Mouse (Mus musculus) kidney, embryonic 14.5 days (tissue): ENCODE results near the gene Mroh7. TPM values are rescaled to one million over a fixed set of nuclear protein-coding genes. Genes with fewer than 3 reads are reported as not detected.
"Not testable (repeated sequence)": the region's sequence is repeated elsewhere in the genome, so short reads cannot be mapped to it uniquely, and the experiment has no call there.

ENCODE experiments used
- ATAC-seq: fragments of 200-750 bp; cut with Nextera tagmentation; 2 replicates; pipeline ENCODE4 v1.8.0; 2017; ENCODE audit warnings: moderate number of reproducible peaks, mild to moderate bottlenecking, moderate TSS enrichment, moderate library complexity; ENCODE audit not compliant: low FRiP score, low TSS enrichment
- H3K27ac ChIP-seq: fragments of 300-500 bp; sonication (generic); 2 replicates; pipeline ENCODE4 v1.5.1; 2014; ENCODE audit warnings: low read depth, mild to moderate bottlenecking, low read length, moderate library complexity, mixed read lengths
- H3K27me3 ChIP-seq: fragments of 300-500 bp; sonication (generic); 2 replicates; pipeline ENCODE4 v1.6.1; 2014; ENCODE audit warnings: mild to moderate bottlenecking, low read length; ENCODE audit not compliant: control insufficient read depth, insufficient read depth
- H3K36me3 ChIP-seq: fragments of 300-500 bp; sonication (generic); 2 replicates; pipeline ENCODE4 v1.6.1; 2014; ENCODE audit warnings: low read length, mixed read lengths; ENCODE audit not compliant: control insufficient read depth, insufficient read depth
- H3K4me1 ChIP-seq: fragments of 300-500 bp; sonication (generic); 2 replicates; pipeline ENCODE4 v1.6.1; 2014; ENCODE audit warnings: low read length, mixed read lengths; ENCODE audit not compliant: control insufficient read depth, insufficient read depth
- H3K4me2 ChIP-seq: fragments of 300-500 bp; sonication (generic); replicated peaks from 2 replicates; pipeline ENCODE4 v1.6.1; 2014; ENCODE audit warnings: low read depth, mild to moderate bottlenecking, low read length
- H3K4me3 ChIP-seq: fragments of 300-500 bp; sonication (generic); 2 replicates; pipeline ENCODE4 v1.5.1; 2014; ENCODE audit warnings: mild to moderate bottlenecking, low read length
- H3K9ac ChIP-seq: fragments of 300-500 bp; sonication (generic); 2 replicates; pipeline ENCODE4 v1.6.1; 2014; ENCODE audit warnings: low read depth, mild to moderate bottlenecking, low read length, moderate library complexity
- H3K9me3 ChIP-seq: fragments of 300-500 bp; sonication (generic); 2 replicates; pipeline ENCODE4 v1.6.1; 2016; ENCODE audit warnings: low read length; ENCODE audit not compliant: control insufficient read depth
- WGBS: fragments of 180-500 bp; shearing (Covaris S2); extraction: QIAGEN DNeasy Blood & Tissue Kit; methylation state at CpG from one replicate; pipeline ENCODE4 v1.1.7; 2014; 5-methylcytosine and 5-hydroxymethylcytosine counted together
- polyA plus RNA-seq: library from polyadenylated mRNA; unstranded; fragments of >200 nt; fragmentation: Nextera tagmentation; extraction: Ambion mirVana; gene quantifications from 2 replicates; pipeline ENCODE4 v1.2.1, GENCODE M21; 2014

The Mroh7 gene
- polyA plus RNA-seq, 1 experiment from 2014 or later = 0.47 TPM

DNA sequence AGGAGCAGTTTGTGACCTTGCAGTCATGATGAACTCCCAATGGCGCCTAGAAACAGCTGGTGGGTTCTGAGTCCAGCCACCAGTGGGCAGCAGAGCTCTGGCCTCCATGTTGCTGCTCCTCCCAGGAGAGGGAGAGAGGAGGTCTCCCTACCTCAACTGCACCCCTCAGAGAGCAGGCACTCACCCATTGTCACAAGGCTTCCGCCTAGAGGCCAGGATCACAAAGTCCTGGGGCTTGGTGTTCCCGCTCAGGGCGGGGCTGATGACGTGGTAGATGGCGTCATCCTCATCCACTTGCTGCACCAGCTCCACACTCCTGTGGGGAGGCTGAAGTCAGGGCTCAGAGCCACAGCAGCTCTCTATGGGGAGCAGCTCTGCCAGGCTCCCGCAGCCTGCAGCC, 19.0 kb upstream of the Mroh7 start:
- no peak overlapping the region for H3K27ac ChIP-seq
- H3K4me1 ChIP-seq = no peaks in the 10 kb centered on the region
- peak overlapping the region; percentile 21 for H3K4me2 ChIP-seq
- WGBS = 3% methylated on average over 7 of the region's 7 CpGs
- H3K27me3 ChIP-seq = no peaks in the 10 kb centered on the region
- H3K4me3 ChIP-seq = no peak overlapping the region
- H3K36me3 ChIP-seq = no peaks in the 10 kb centered on the region
- ATAC-seq = peak; percentile 83
- no peaks in the 10 kb centered on the region for H3K9me3 ChIP-seq
- H3K9ac ChIP-seq = no peak overlapping the region

DNA sequence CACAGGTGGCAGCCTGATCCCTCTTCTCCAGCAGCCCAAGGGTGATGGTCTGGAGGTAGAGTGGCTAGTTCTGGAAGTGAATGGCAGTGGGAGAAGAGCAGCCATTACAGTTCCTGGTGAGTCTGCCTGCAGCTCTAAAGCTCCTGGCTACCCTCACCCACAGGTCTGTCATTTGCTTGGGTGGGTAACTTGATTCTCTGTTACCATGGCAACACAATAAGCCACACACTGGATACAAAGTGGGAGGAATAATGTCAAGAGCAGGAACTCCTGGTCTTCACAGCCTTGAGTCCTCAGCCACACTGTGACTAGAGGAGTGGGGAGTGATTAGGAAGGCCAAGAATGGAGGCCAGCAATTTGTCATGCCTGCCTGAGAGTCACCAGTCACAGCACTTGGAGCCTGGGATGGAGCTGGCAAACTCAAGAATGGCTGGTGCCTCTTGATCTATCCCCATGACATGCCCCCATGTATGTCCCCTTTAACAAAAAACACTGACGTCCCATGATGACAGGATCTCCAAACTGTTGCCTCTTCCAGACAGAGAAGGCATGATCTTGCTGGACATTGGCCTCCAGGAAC, 16.4 kb upstream of the Mroh7 start:
- no peaks in the 10 kb centered on the region for H3K27me3 ChIP-seq
- no peak overlapping the region for H3K9ac ChIP-seq
- no peak overlapping the region for H3K4me3 ChIP-seq
- WGBS = 81% methylated on average over 1 of the region's 1 CpGs
- H3K4me1 ChIP-seq = no peaks in the 10 kb centered on the region
- H3K4me2 ChIP-seq = no peak overlapping the region
- H3K27ac ChIP-seq = no peak overlapping the region
- H3K36me3 ChIP-seq = no peaks in the 10 kb centered on the region
- H3K9me3 ChIP-seq = no peaks in the 10 kb centered on the region
- ATAC-seq = peak; percentile 34

- no peak for ATAC-seq
- H3K4me2 ChIP-seq = no peak overlapping the region
- 84% methylated on average over 7 of the region's 7 CpGs for WGBS
Observed at GRCm38 (mm10) chr4:106745862-106746261, 15.1 kb upstream of the Mroh7 start.

DNA sequence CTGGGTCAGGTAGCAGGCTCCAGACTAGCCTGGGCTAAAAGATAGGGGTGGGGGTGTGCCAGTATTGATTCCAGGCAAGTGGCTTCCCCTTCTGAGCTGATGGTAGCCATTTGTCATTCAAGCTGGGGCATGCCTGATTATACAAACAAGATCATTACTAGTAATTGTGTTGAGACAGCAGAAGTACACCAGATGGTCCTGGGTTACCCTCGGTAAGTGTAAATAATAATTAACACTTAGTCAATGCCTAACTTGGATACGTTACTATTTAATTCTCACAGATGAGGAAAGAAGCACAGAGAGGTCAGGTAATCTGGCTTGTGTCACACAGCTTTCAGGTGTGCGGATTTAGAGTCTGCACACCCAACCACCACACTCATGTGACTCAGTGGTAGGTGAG, 7.2 kb upstream of the Mroh7 start:
- Histone ChIP-seq H3K4me2 (no peak overlapping the region), H3K27ac (no peak overlapping the region), H3K27me3 (no peaks in the 10 kb centered on the region), H3K4me3 (no peak overlapping the region), H3K4me1 (peaks cover 5% of the 10 kb centered on the region; the same call in 1 of the 2 replicates), H3K9me3 (no peaks in the 10 kb centered on the region), H3K36me3 (no peaks in the 10 kb centered on the region), H3K9ac (no peak overlapping the region)
- no peak for ATAC-seq
- WGBS = 64% methylated on average over 3 of the region's 3 CpGs

More at GRCm38 (mm10) chr4:106745862-106746261, 15.1 kb upstream of the Mroh7 start:
- no peak overlapping the region for H3K4me3 ChIP-seq
- H3K4me1 ChIP-seq = no peaks in the 10 kb centered on the region
- H3K27me3 ChIP-seq = no peaks in the 10 kb centered on the region
- no peak overlapping the region for H3K9ac ChIP-seq
- no peaks in the 10 kb centered on the region for H3K36me3 ChIP-seq
- H3K27ac ChIP-seq = no peak overlapping the region
- no peaks in the 10 kb centered on the region for H3K9me3 ChIP-seq

- not testable (repeated sequence) for H3K4me1 ChIP-seq, ATAC-seq, H3K4me3 ChIP-seq, H3K36me3 ChIP-seq, H3K9me3 ChIP-seq, H3K9ac ChIP-seq, H3K27me3 ChIP-seq, H3K4me2 ChIP-seq, H3K27ac ChIP-seq
- WGBS = 81% methylated on average over 1 of the region's 1 CpGs
Observed at GRCm38 (mm10) chr4:106736884-106737283, 6.2 kb upstream of the Mroh7 start.

GRCm38 (mm10) chr4:106733636-106734035, 2.9 kb upstream of the Mroh7 start, which contains the start of gene Fam151a:
Gene Fam151a, plus strand, starts transcription at chr4:106733889.
- H3K9me3 ChIP-seq = no peaks in the 10 kb centered on the region
- no peak within 1 kb of the TSS for H3K4me2 ChIP-seq
- H3K27ac ChIP-seq = peak within 1 kb of the TSS; percentile 53; the same call in 1 of the 2 replicates
- peaks cover 5% of the 10 kb centered on the region; the same call in 1 of the 2 replicates for H3K4me1 ChIP-seq
- H3K36me3 ChIP-seq = no peaks in the 10 kb centered on the region
- no peak within 1 kb of the TSS for H3K4me3 ChIP-seq
- H3K9ac ChIP-seq = no peak within 1 kb of the TSS
- H3K27me3 ChIP-seq = no peaks in the 10 kb centered on the region
- ATAC-seq = peak; percentile 83; the same call in 1 of the 2 replicates
- 10% methylated on average over 4 of the region's 4 CpGs for WGBS

DNA sequence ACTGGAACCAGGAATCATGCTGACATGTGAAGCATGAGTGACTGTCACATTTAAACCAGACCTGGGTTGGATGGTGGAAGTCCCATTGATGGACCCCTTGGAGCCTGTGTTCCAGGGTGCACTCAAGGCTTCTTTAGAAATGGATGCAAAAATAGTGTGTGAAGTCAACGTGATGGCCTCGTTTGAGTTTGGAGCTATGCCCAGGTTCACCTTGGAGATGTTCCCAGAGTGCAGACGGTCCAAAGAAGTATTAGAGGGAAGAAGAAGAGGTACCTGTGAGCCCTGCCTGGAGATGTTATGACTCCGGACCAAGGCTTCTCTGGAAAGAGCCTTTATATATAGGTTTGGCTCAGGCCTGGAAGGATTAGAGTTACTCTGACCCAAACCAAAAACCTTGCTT, 10.1 kb downstream of the Mroh7 start:
- ATAC-seq = no peak
- H3K27me3 ChIP-seq = no peaks in the 10 kb centered on the region
- no peak overlapping the region for H3K27ac ChIP-seq
- no peaks in the 10 kb centered on the region for H3K9me3 ChIP-seq
- H3K9ac ChIP-seq = no peak overlapping the region
- H3K4me1 ChIP-seq = no peaks in the 10 kb centered on the region
- H3K36me3 ChIP-seq = no peaks in the 10 kb centered on the region
- no peak overlapping the region for H3K4me3 ChIP-seq
- WGBS = 85% methylated on average over 4 of the region's 4 CpGs
- no peak overlapping the region for H3K4me2 ChIP-seq

DNA sequence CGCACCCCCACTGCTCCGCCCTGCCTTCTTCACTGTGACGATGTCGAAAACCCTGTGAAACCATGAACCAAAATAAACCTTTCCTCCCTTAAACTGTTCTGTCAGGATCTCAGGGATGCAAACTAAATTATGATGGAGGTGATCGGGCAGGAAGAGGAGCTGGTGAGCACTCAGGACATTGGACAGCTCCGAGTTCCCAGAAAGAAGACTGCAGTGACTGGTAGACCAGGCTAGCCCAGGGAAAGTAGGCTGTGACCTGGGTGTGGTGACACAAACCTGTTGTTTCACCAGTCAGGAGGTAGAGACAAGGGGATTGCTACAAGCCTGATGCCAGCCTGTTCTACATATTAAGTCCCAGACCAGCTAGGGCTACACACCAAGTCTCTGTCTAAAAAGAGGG, 17.1 kb downstream of the Mroh7 start:
- no peak overlapping the region for H3K4me2 ChIP-seq
- no peaks in the 10 kb centered on the region for H3K4me1 ChIP-seq
- 88% methylated on average over 6 of the region's 6 CpGs for WGBS
- H3K4me3 ChIP-seq = no peak overlapping the region
- no peak overlapping the region for H3K27ac ChIP-seq
- ATAC-seq = no peak
- no peaks in the 10 kb centered on the region for H3K36me3 ChIP-seq
- H3K9me3 ChIP-seq = no peaks in the 10 kb centered on the region
- H3K27me3 ChIP-seq = no peaks in the 10 kb centered on the region
- H3K9ac ChIP-seq = no peak overlapping the region

- no peak overlapping the region; the same call in 1 of the 2 replicates for H3K4me2 ChIP-seq
- no peaks in the 10 kb centered on the region for H3K27me3 ChIP-seq
- H3K4me1 ChIP-seq = 0 out of 2 replicates have a peak, but pooled peaks cover 2% of the 10 kb centered on the region
- 0 out of 2 replicates have a peak overlapping the region, but pooled peaks have one; percentile 11 for H3K4me3 ChIP-seq
- ATAC-seq = peak; percentile 62
- no peak overlapping the region for H3K9ac ChIP-seq
- H3K36me3 ChIP-seq = no peaks in the 10 kb centered on the region
- H3K27ac ChIP-seq = no peak overlapping the region
- H3K9me3 ChIP-seq = no peaks in the 10 kb centered on the region
- 0% methylated on average over 6 of the region's 8 CpGs for WGBS
Observed at GRCm38 (mm10) chr4:106708408-106708807, 22.3 kb downstream of the Mroh7 start.
